Mouse (Mus musculus): Measurements from ENCODE around the gene Dync1i2.

DNA sequence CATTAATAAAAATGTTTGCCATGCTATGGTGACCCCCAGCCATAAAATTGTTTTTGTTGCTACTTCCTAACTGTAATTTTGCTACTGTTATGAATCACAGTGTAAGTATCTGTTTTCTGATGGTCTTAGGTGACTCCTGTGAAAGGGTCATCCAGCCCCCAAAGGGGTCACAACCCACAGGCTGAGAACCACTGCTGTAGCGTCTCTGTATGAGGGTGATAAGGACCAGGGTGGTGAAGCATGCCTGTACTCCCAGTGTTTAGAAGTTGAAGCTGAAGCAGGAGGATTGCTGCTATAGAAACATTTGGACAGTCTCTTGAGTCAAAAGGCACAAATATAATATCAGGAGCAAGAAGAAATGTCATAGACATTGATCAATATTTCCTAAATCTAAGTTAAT lies 57.8 kb downstream of the Dync1i2 start:
- no peak for TF ChIP-seq EP300 (IDR thresholded peaks at IDR 0.05; ENCODE audit: insufficient read depth, low read depth, low read length)
- no peak for TF ChIP-seq CTCF (IDR thresholded peaks at IDR 0.05)
